Mouse (Mus musculus): Measurements from ENCODE around the gene Cldn15. TPM values are rescaled to one million over a fixed set of nuclear protein-coding genes. Genes with fewer than 3 reads are reported as not detected.

Gene Cldn15
- polyA plus RNA-seq, 1 experiment from 2014 or later, result 6.8 TPM

DNA sequence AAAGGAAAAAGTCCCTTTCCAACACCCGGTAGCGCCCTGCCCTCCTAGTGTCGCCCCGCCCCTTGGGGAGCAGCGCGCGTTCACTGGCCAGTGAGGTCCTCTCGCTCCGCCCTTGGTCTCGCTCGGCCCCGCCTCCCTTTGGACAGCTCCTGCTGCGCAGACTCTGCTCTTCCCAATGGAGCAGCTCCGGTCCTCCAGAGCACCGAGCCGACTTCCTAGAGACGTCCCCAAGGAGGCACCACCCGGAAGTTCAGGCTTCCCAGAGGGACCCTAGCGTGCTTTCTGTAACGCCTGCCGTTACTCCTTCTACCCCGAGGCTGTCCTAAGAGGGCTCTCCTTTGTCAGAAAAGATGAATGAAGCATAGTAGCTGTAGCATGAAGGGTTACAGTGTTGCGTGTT is 13.4 kb upstream of the Cldn15 start, which contains the start of gene Fis1:
Gene Fis1, plus strand, starts transcription at position 261 of the 400 bp plus-strand sequence.
- under 1% methylated on average over 23 of the region's 23 CpGs for WGBS
- DNase-seq (ENCODE audit: low spot score) (peak; percentile 99), ATAC-seq (ENCODE audit: low FRiP score, low TSS enrichment) (peak; percentile 99)
- Histone ChIP-seq H3K4me1 (replicated peaks; ENCODE audit: control insufficient read depth, insufficient read depth) (0 out of 2 replicates have a peak, but pooled peaks cover 3% of the 10 kb centered on the region), H3K4me3 (ENCODE audit: low read depth, low read length) (peak within 1 kb of the TSS; percentile 71), H3K36me3 (ENCODE audit: control insufficient read depth, insufficient read depth, low read length) (no peaks in the 10 kb centered on the region), H3K27me3 (ENCODE audit: control insufficient read depth, insufficient read depth, low read length) (no peaks in the 10 kb centered on the region), H3K9me3 (ENCODE audit: control insufficient read depth, low read length) (no peaks in the 10 kb centered on the region), H3K9ac (ENCODE audit: low read length) (peak within 1 kb of the TSS; percentile 73), H3K4me2 (replicated peaks; ENCODE audit: low read depth) (peak within 1 kb of the TSS; percentile 60), H3K27ac (replicated peaks) (peak within 1 kb of the TSS; percentile 84)
- TF ChIP-seq CTCF (IDR thresholded peaks at IDR 0.05; ENCODE audit: low read depth), result no peak
- no peak for TF ChIP-seq EP300 (optimal IDR thresholded peaks at IDR 0.05)

DNA sequence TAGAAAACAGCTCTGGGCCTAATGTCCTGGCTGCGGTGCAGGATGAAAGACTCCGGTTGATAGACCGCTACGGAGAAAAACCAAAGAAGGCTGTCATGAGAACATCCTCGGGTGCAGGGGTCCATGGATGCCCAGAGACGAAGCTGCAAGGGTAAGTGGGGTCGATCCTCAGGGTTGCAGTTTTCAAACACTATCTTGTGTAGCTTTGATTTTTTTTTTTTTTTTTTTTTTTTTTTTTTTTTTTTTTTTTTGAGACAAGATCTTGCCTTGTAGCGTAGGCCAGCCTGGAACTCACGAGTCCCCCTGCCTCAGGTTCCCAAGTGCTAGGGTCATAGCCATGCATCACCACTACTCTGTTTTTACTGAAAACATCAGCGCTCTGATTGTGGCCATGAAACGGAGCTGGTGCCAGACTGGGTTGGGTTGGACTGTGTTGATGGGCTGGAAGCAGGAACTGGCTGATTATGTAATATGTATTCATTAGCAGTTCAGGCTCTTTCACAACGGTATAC is 12.9 kb upstream of the Cldn15 start:
- TF ChIP-seq EP300 (optimal IDR thresholded peaks at IDR 0.05), result no peak
- TF ChIP-seq CTCF (IDR thresholded peaks at IDR 0.05; ENCODE audit: low read depth), result no peak

DNA sequence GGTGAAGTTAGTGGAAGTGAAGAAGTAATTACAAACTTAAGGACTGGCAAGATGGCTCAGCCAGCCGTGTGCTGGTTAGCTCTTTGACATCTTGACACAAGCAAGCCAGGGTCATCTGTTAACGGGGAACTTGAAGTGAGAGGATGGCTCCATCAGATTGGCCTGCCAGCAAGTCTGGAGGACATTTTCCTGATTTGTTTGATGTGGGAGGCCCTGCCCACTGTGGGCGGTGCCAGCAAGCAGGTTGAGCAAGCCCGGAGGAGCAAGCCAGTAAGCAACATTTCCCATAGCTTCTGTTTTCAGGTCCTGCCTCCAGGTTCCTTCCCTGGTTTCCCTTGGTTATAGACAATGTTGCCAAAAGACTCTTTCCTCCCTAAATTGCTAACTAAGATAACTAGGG is 10.8 kb upstream of the Cldn15 start:
- ATAC-seq (ENCODE audit: low FRiP score, low TSS enrichment), result no peak
- DNase-seq (ENCODE audit: low spot score), result no peak
- H3K4me1 ChIP-seq (replicated peaks; ENCODE audit: control insufficient read depth, insufficient read depth), result 0 out of 2 replicates have a peak, but pooled peaks cover 3% of the 10 kb centered on the region
- 78% methylated on average over 4 of the region's 4 CpGs for WGBS
- no peak overlapping the region for H3K4me3 ChIP-seq (ENCODE audit: low read depth, low read length)
- H3K27ac ChIP-seq (replicated peaks), result no peak overlapping the region
- H3K9ac ChIP-seq (ENCODE audit: low read length), result no peak overlapping the region
- no peaks in the 10 kb centered on the region for H3K9me3 ChIP-seq (ENCODE audit: control insufficient read depth, low read length)
- no peaks in the 10 kb centered on the region for H3K27me3 ChIP-seq (ENCODE audit: control insufficient read depth, insufficient read depth, low read length)
- H3K4me2 ChIP-seq (replicated peaks; ENCODE audit: low read depth), result no peak overlapping the region
- no peak for TF ChIP-seq EP300 (optimal IDR thresholded peaks at IDR 0.05)
- no peak for TF ChIP-seq CTCF (IDR thresholded peaks at IDR 0.05; ENCODE audit: low read depth)
- H3K36me3 ChIP-seq (ENCODE audit: control insufficient read depth, insufficient read depth, low read length), result no peaks in the 10 kb centered on the region

More for the DNA sequence above, 12.9 kb upstream of the Cldn15 start:
- Histone ChIP-seq H3K4me1 (replicated peaks; ENCODE audit: control insufficient read depth, insufficient read depth) (0 out of 2 replicates have a peak, but pooled peaks cover 3% of the 10 kb centered on the region), H3K4me2 (replicated peaks; ENCODE audit: low read depth) (peak overlapping the region; percentile 60), H3K27ac (replicated peaks) (peak overlapping the region; percentile 84), H3K4me3 (ENCODE audit: low read depth, low read length) (peak overlapping the region; percentile 71), H3K36me3 (ENCODE audit: control insufficient read depth, insufficient read depth, low read length) (no peaks in the 10 kb centered on the region), H3K9me3 (ENCODE audit: control insufficient read depth, low read length) (no peaks in the 10 kb centered on the region), H3K27me3 (ENCODE audit: control insufficient read depth, insufficient read depth, low read length) (no peaks in the 10 kb centered on the region), H3K9ac (ENCODE audit: low read length) (peak overlapping the region; percentile 73)
- 2% methylated on average over 12 of the region's 12 CpGs for WGBS
- ATAC-seq (ENCODE audit: low FRiP score, low TSS enrichment) (peak; percentile 31; the same call in 1 of the 2 replicates), DNase-seq (ENCODE audit: low spot score) (no peak)

DNA sequence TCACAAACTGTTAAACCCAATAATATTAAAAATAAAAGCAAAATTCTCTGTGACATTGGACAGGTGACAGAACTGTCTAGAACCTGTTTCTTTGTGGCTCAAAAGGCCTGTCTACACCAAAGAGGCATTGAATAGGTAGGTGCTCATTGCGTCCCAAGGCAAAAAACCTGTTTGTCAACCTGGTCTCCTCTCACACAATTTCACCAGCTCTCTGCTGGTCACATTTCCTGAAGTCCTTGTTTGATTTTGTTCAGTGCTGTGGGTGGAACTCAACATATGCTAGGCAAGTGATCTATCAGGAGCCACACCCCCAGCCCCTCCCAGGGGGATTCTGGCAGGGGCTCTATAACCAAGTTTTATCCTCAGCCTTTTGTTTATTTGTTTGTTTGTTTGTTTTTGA is 9.2 kb upstream of the Cldn15 start:
- Histone ChIP-seq H3K4me1 (replicated peaks; ENCODE audit: control insufficient read depth, insufficient read depth) (0 out of 2 replicates have a peak, but pooled peaks cover 3% of the 10 kb centered on the region), H3K9ac (ENCODE audit: low read length) (no peak overlapping the region), H3K4me3 (ENCODE audit: low read depth, low read length) (no peak overlapping the region), H3K9me3 (ENCODE audit: control insufficient read depth, low read length) (no peaks in the 10 kb centered on the region), H3K4me2 (replicated peaks; ENCODE audit: low read depth) (no peak overlapping the region), H3K27me3 (ENCODE audit: control insufficient read depth, insufficient read depth, low read length) (no peaks in the 10 kb centered on the region), H3K36me3 (ENCODE audit: control insufficient read depth, insufficient read depth, low read length) (no peaks in the 10 kb centered on the region), H3K27ac (replicated peaks) (peak overlapping the region; percentile 24; the same call in 1 of the 2 replicates)
- WGBS, result 52% methylated on average over 1 of the region's 1 CpGs
- TF ChIP-seq EP300 (optimal IDR thresholded peaks at IDR 0.05) (no peak), CTCF (IDR thresholded peaks at IDR 0.05; ENCODE audit: low read depth) (no peak)
- DNase-seq (ENCODE audit: low spot score) (no peak), ATAC-seq (ENCODE audit: low FRiP score, low TSS enrichment) (no peak)

DNA sequence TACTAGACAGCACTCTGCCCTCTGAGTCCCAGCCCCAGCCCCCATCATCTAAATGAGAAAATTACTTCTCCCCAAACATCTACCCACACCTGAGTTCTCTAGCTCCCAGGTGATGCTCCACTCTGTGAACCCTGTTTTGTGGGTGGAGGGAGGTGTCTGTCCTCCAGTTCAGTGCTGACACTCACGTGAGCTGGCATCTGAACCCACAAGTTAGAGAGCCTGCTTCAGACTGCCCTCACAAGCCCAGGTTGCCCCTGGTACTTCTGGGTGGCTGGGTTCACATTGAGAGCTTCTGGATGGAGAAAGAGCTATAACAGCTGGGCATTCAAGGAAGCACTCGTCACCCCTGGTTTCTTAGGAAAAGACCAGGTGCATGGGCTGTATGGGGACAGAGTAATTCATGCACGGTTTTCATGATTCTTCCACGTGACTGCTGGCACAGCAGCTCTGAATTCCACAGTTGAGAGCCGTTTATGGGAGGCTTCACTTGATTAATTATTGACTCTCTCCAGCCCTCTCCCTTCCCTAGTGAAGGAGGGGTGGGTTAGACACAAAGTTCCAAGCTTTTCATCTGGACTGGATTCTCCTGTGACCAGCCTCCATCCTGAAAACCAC is 7.3 kb upstream of the Cldn15 start:
- TF ChIP-seq CTCF (IDR thresholded peaks at IDR 0.05; ENCODE audit: low read depth) (no peak), EP300 (optimal IDR thresholded peaks at IDR 0.05) (no peak)
- ATAC-seq (ENCODE audit: low FRiP score, low TSS enrichment), result no peak

DNA sequence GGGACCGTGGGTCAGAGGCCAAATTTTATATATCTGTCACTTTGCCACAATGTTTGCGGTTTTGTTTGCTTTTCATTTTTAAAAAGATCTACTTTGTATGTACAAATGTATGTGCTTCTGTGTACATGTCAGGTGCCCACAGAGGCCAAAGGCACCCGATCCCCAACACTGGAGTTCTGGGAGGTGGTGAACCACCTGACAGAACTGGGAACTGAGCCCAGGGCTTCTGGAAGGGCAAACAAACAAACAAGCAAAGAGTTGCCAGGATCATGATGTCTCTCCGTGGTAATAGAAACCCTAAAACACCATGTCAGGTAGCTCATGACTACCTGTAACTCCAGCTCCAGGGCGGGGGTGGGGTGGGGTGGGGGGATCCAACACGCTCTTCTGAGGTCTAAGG is 6.4 kb upstream of the Cldn15 start:
- 87% methylated on average over 6 of the region's 6 CpGs for WGBS
- no peak for ATAC-seq (ENCODE audit: low FRiP score, low TSS enrichment)
- DNase-seq (ENCODE audit: low spot score), result no peak

More for the DNA sequence above, 7.3 kb upstream of the Cldn15 start:
- Histone ChIP-seq H3K36me3 (ENCODE audit: control insufficient read depth, insufficient read depth, low read length) (peaks cover 11% of the 10 kb centered on the region; the same call in 1 of the 2 replicates), H3K9me3 (ENCODE audit: control insufficient read depth, low read length) (no peaks in the 10 kb centered on the region), H3K27ac (replicated peaks) (peak overlapping the region; percentile 53; the same call in 1 of the 2 replicates), H3K9ac (ENCODE audit: low read length) (peak overlapping the region; percentile 27; the same call in 1 of the 2 replicates), H3K4me1 (replicated peaks; ENCODE audit: control insufficient read depth, insufficient read depth) (0 out of 2 replicates have a peak, but pooled peaks cover 6% of the 10 kb centered on the region), H3K4me3 (ENCODE audit: low read depth, low read length) (no peak overlapping the region), H3K4me2 (replicated peaks; ENCODE audit: low read depth) (no peak overlapping the region), H3K27me3 (ENCODE audit: control insufficient read depth, insufficient read depth, low read length) (no peaks in the 10 kb centered on the region)
- WGBS, result 36% methylated on average over 5 of the region's 5 CpGs
- no peak for DNase-seq (ENCODE audit: low spot score)

More for the DNA sequence above, 6.4 kb upstream of the Cldn15 start:
- Histone ChIP-seq H3K27ac (replicated peaks) (no peak overlapping the region), H3K9me3 (ENCODE audit: control insufficient read depth, low read length) (no peaks in the 10 kb centered on the region), H3K36me3 (ENCODE audit: control insufficient read depth, insufficient read depth, low read length) (peaks cover 16% of the 10 kb centered on the region; the same call in 1 of the 2 replicates), H3K9ac (ENCODE audit: low read length) (no peak overlapping the region), H3K4me2 (replicated peaks; ENCODE audit: low read depth) (no peak overlapping the region), H3K4me3 (ENCODE audit: low read depth, low read length) (no peak overlapping the region), H3K27me3 (ENCODE audit: control insufficient read depth, insufficient read depth, low read length) (no peaks in the 10 kb centered on the region), H3K4me1 (replicated peaks; ENCODE audit: control insufficient read depth, insufficient read depth) (peaks cover 6% of the 10 kb centered on the region; the same call in 1 of the 2 replicates)
- no peak for TF ChIP-seq EP300 (optimal IDR thresholded peaks at IDR 0.05)
- no peak for TF ChIP-seq CTCF (IDR thresholded peaks at IDR 0.05; ENCODE audit: low read depth)
